Mouse (Mus musculus) liver, postnatal 0 days (tissue): ENCODE measurements at regions not wholly inside any gene's neighbourhood (a gene's known extent, or its start where the extent isn't known, plus 50 kb on each side); places are given as distances from the start of the nearest gene placed in this dataset.

Experiments
- CTCF ChIP-seq: sonication (generic); IDR thresholded peaks from 2 replicates; pipeline ENCODE4 v1.5.1; 2016; ENCODE audit warnings: antibody characterized with exemption, low read depth
- EP300 ChIP-seq: IDR thresholded peaks from 2 replicates; pipeline ENCODE4 v1.6.1; 2016; ENCODE audit warnings: antibody characterized with exemption, low read depth, mild to moderate bottlenecking

DNA sequence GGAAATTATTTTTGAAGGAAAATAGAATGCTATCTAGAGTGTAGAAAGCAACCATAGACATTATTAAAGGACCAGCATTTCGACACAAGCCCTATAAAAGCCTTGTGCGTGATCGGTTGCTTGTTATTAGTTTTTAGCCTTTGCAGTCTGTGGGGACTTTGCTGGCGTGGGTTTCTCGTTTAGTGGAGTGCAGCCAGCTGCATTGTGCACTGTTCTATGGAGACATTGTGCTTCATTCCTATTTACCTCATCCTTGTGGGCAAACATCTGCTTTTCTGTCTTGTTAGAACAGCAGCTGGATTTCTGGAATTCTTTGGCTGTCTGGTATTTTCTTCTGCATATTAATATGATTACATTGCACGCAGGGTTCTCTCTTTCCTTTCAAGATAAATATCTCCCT, 101.1 kb downstream of the Kcnrg start:
- TF ChIP-seq CTCF = no peak
- TF ChIP-seq EP300 = no peak
